Mouse (Mus musculus): ENCODE measurements at regions not wholly inside any gene's neighbourhood (a gene's known extent, or its start where the extent isn't known, plus 50 kb on each side); places are given as distances from the start of the nearest gene placed in this dataset.

GRCm38 (mm10) chr3:128921428-128921827 is 278.2 kb upstream of the Pitx2 start:
- no peak overlapping the region for H3K27ac ChIP-seq
- no peak overlapping the region for H3K4me3 ChIP-seq
- H3K36me3 ChIP-seq (replicated peaks), result no peaks in the 10 kb centered on the region
- no peaks in the 10 kb centered on the region for H3K9me3 ChIP-seq
- no peaks in the 10 kb centered on the region for H3K27me3 ChIP-seq (ENCODE audit: poor library complexity, severe bottlenecking)
- no peaks in the 10 kb centered on the region for H3K4me1 ChIP-seq
- no peak for DNase-seq (ENCODE audit: extremely low spot score, low spot score)

- Histone ChIP-seq H3K9me3 (no peaks in the 10 kb centered on the region), H3K4me3 (no peak overlapping the region), H3K4me1 (no peaks in the 10 kb centered on the region), H3K27ac (no peak overlapping the region), H3K36me3 (replicated peaks) (no peaks in the 10 kb centered on the region), H3K27me3 (ENCODE audit: poor library complexity, severe bottlenecking) (no peaks in the 10 kb centered on the region)
- WGBS, result 79% methylated on average over 4 of the region's 4 CpGs
- DNase-seq (ENCODE audit: extremely low spot score, low spot score), result no peak
Measured at GRCm38 (mm10) chr3:128922150-128922549, 277.5 kb upstream of the Pitx2 start.

- no peak for DNase-seq (ENCODE audit: extremely low spot score, low spot score)
- Histone ChIP-seq H3K27me3 (ENCODE audit: poor library complexity, severe bottlenecking) (no peaks in the 10 kb centered on the region), H3K36me3 (replicated peaks) (no peaks in the 10 kb centered on the region), H3K4me1 (no peaks in the 10 kb centered on the region), H3K4me3 (no peak overlapping the region), H3K27ac (no peak overlapping the region), H3K9me3 (no peaks in the 10 kb centered on the region)
- WGBS, result 73% methylated on average over 5 of the region's 5 CpGs
Measured at GRCm38 (mm10) chr3:128938536-128938935, 261.1 kb upstream of the Pitx2 start.

GRCm38 (mm10) chr3:128941156-128941555 is 258.5 kb upstream of the Pitx2 start:
- no peak for DNase-seq (ENCODE audit: extremely low spot score, low spot score)
- no peak overlapping the region for H3K27ac ChIP-seq
- H3K27me3 ChIP-seq (ENCODE audit: poor library complexity, severe bottlenecking), result no peaks in the 10 kb centered on the region
- H3K36me3 ChIP-seq (replicated peaks), result no peaks in the 10 kb centered on the region
- no peaks in the 10 kb centered on the region for H3K9me3 ChIP-seq
- H3K4me3 ChIP-seq, result no peak overlapping the region
- 86% methylated on average over 2 of the region's 2 CpGs for WGBS
- no peaks in the 10 kb centered on the region for H3K4me1 ChIP-seq

GRCm38 (mm10) chr3:128944631-128945030 is 255.0 kb upstream of the Pitx2 start:
- H3K27me3 ChIP-seq (ENCODE audit: poor library complexity, severe bottlenecking), result no peaks in the 10 kb centered on the region
- DNase-seq (ENCODE audit: extremely low spot score, low spot score), result no peak
- H3K4me1 ChIP-seq, result no peaks in the 10 kb centered on the region
- no peak overlapping the region for H3K4me3 ChIP-seq
- H3K27ac ChIP-seq, result no peak overlapping the region
- 62% methylated on average over 6 of the region's 6 CpGs for WGBS
- no peaks in the 10 kb centered on the region for H3K36me3 ChIP-seq (replicated peaks)
- H3K9me3 ChIP-seq, result no peaks in the 10 kb centered on the region

GRCm38 (mm10) chr3:128954886-128955285 is 244.8 kb upstream of the Pitx2 start:
- Histone ChIP-seq H3K27me3 (ENCODE audit: poor library complexity, severe bottlenecking) (no peaks in the 10 kb centered on the region), H3K36me3 (replicated peaks) (no peaks in the 10 kb centered on the region), H3K4me1 (no peaks in the 10 kb centered on the region), H3K9me3 (no peaks in the 10 kb centered on the region), H3K27ac (no peak overlapping the region), H3K4me3 (no peak overlapping the region)
- no peak for DNase-seq (ENCODE audit: extremely low spot score, low spot score)
- 94% methylated on average over 8 of the region's 8 CpGs for WGBS

- WGBS, result 89% methylated on average over 5 of the region's 5 CpGs
- H3K9me3 ChIP-seq, result no peaks in the 10 kb centered on the region
Measured at GRCm38 (mm10) chr3:128976752-128977151, 222.9 kb upstream of the Pitx2 start.

GRCm38 (mm10) chr3:128990183-128990912 is 209.3 kb upstream of the Pitx2 start:
- no peaks in the 10 kb centered on the region for H3K36me3 ChIP-seq (replicated peaks)
- H3K4me1 ChIP-seq, result no peaks in the 10 kb centered on the region
- H3K9me3 ChIP-seq, result no peaks in the 10 kb centered on the region
- H3K27ac ChIP-seq, result no peak overlapping the region
- H3K27me3 ChIP-seq (ENCODE audit: poor library complexity, severe bottlenecking), result no peaks in the 10 kb centered on the region
- DNase-seq (ENCODE audit: extremely low spot score, low spot score), result no peak
- whole genome bisulfite sequencing, result 86% methylated on average over 17 of the region's 17 CpGs
- H3K4me3 ChIP-seq, result no peak overlapping the region

More at GRCm38 (mm10) chr3:128976752-128977151, 222.9 kb upstream of the Pitx2 start:
- no peak for DNase-seq (ENCODE audit: extremely low spot score, low spot score)
- Histone ChIP-seq H3K4me1 (no peaks in the 10 kb centered on the region), H3K27me3 (ENCODE audit: poor library complexity, severe bottlenecking) (no peaks in the 10 kb centered on the region), H3K27ac (no peak overlapping the region), H3K4me3 (no peak overlapping the region), H3K36me3 (replicated peaks) (no peaks in the 10 kb centered on the region)

- Histone ChIP-seq H3K9me3 (no peaks in the 10 kb centered on the region), H3K27ac (no peak overlapping the region), H3K36me3 (replicated peaks) (no peaks in the 10 kb centered on the region), H3K4me3 (no peak overlapping the region), H3K27me3 (ENCODE audit: poor library complexity, severe bottlenecking) (no peaks in the 10 kb centered on the region), H3K4me1 (no peaks in the 10 kb centered on the region)
- no peak for DNase-seq (ENCODE audit: extremely low spot score, low spot score)
- WGBS, result 74% methylated on average over 7 of the region's 7 CpGs
Measured at GRCm38 (mm10) chr3:129002866-129003265, 196.8 kb upstream of the Pitx2 start.

- DNase-seq (ENCODE audit: extremely low spot score, low spot score), result no peak
- no peaks in the 10 kb centered on the region for H3K36me3 ChIP-seq (replicated peaks)
- H3K4me1 ChIP-seq, result no peaks in the 10 kb centered on the region
- H3K9me3 ChIP-seq, result no peaks in the 10 kb centered on the region
- WGBS, result 94% methylated on average over 8 of the region's 8 CpGs
- no peak overlapping the region for H3K27ac ChIP-seq
- H3K4me3 ChIP-seq, result no peak overlapping the region
- H3K27me3 ChIP-seq (ENCODE audit: poor library complexity, severe bottlenecking), result no peaks in the 10 kb centered on the region
Measured at GRCm38 (mm10) chr3:129004085-129004484, 195.6 kb upstream of the Pitx2 start.

GRCm38 (mm10) chr3:129038877-129039276 is 160.8 kb upstream of the Pitx2 start:
- Histone ChIP-seq H3K9me3 (no peaks in the 10 kb centered on the region), H3K36me3 (replicated peaks) (no peaks in the 10 kb centered on the region), H3K27me3 (ENCODE audit: poor library complexity, severe bottlenecking) (no peaks in the 10 kb centered on the region), H3K27ac (no peak overlapping the region), H3K4me3 (no peak overlapping the region), H3K4me1 (no peaks in the 10 kb centered on the region)
- 90% methylated on average over 2 of the region's 2 CpGs for WGBS
- DNase-seq (ENCODE audit: extremely low spot score, low spot score), result no peak

- H3K27me3 ChIP-seq (ENCODE audit: poor library complexity, severe bottlenecking), result no peaks in the 10 kb centered on the region
- H3K9me3 ChIP-seq, result no peaks in the 10 kb centered on the region
- WGBS, result 91% methylated on average over 5 of the region's 5 CpGs
- no peak for DNase-seq (ENCODE audit: extremely low spot score, low spot score)
- no peak overlapping the region for H3K4me3 ChIP-seq
- H3K36me3 ChIP-seq (replicated peaks), result no peaks in the 10 kb centered on the region
- no peaks in the 10 kb centered on the region for H3K4me1 ChIP-seq
- no peak overlapping the region for H3K27ac ChIP-seq
Measured at GRCm38 (mm10) chr3:129044834-129045233, 154.8 kb upstream of the Pitx2 start.

- no peak for DNase-seq (ENCODE audit: extremely low spot score, low spot score)
- H3K36me3 ChIP-seq (replicated peaks), result no peaks in the 10 kb centered on the region
- no peaks in the 10 kb centered on the region for H3K9me3 ChIP-seq
- no peaks in the 10 kb centered on the region for H3K27me3 ChIP-seq (ENCODE audit: poor library complexity, severe bottlenecking)
- H3K27ac ChIP-seq, result no peak overlapping the region
- H3K4me1 ChIP-seq, result no peaks in the 10 kb centered on the region
- WGBS, result 94% methylated on average over 3 of the region's 3 CpGs
- no peak overlapping the region for H3K4me3 ChIP-seq
Measured at GRCm38 (mm10) chr3:129049899-129050597, 149.6 kb upstream of the Pitx2 start.

Data from forebrain, embryonic 10.5 days (tissue).